Mouse (Mus musculus) natural killer cell, adult 2 months (primary cell): Measurements from ENCODE around the gene Frmpd1.

ENCODE experiments used
- DNase-seq, 2 experiments: peaks; one replicate each; pipeline ENCODE4 v3.0.0; 2022; ENCODE audit warnings: low spot score in 2 of 2

The Frmpd1 gene

GRCm38 (mm10) chr4:45238260-45238659 lies 53.6 kb downstream of the Frmpd1 start:
- DNase-seq = no peak

- DNase-seq = no peak
Measured at GRCm38 (mm10) chr4:45241330-45241729, 56.7 kb downstream of the Frmpd1 start.

GRCm38 (mm10) chr4:45242163-45242562 lies 57.5 kb downstream of the Frmpd1 start:
- DNase-seq = no peak

- DNase-seq = no peak
Measured at GRCm38 (mm10) chr4:45243211-45243902, 58.7 kb downstream of the Frmpd1 start.

GRCm38 (mm10) chr4:45251265-45251664 lies 66.6 kb downstream of the Frmpd1 start:
- no peak for DNase-seq

- DNase-seq = no peak
Measured at GRCm38 (mm10) chr4:45252861-45253262, 68.2 kb downstream of the Frmpd1 start.

GRCm38 (mm10) chr4:45253839-45254601 lies 69.3 kb downstream of the Frmpd1 start:
- DNase-seq = no peak

GRCm38 (mm10) chr4:45259232-45259832 lies 74.7 kb downstream of the Frmpd1 start:
- no peak for DNase-seq

- DNase-seq = no peak
Measured at GRCm38 (mm10) chr4:45261551-45261950, 76.9 kb downstream of the Frmpd1 start.

- DNase-seq = no peak
Measured at GRCm38 (mm10) chr4:45267883-45268282, 83.2 kb downstream of the Frmpd1 start.

GRCm38 (mm10) chr4:45271041-45271452 lies 86.4 kb downstream of the Frmpd1 start:
- DNase-seq = no peak

- DNase-seq = no peak
Measured at GRCm38 (mm10) chr4:45275770-45276169, 91.1 kb downstream of the Frmpd1 start.

GRCm38 (mm10) chr4:45279292-45279691 lies 94.6 kb downstream of the Frmpd1 start:
- no peak for DNase-seq

- peak; percentile 32 to 58 for DNase-seq
Measured at GRCm38 (mm10) chr4:45279981-45280548, 95.4 kb downstream of the Frmpd1 start.

- DNase-seq = no peak
Measured at GRCm38 (mm10) chr4:45286318-45286717, 101.6 kb downstream of the Frmpd1 start.

GRCm38 (mm10) chr4:45287906-45288305 lies 103.2 kb downstream of the Frmpd1 start:
- DNase-seq = no peak

- DNase-seq = peak; percentile 59 to 73
Measured at GRCm38 (mm10) chr4:45296662-45297564, 112.2 kb downstream of the Frmpd1 start, which contains the start of gene Trmt10b. Trmt10b (plus strand) TSS chr4:45297127.

GRCm38 (mm10) chr4:45305536-45305935 lies 120.9 kb downstream of the Frmpd1 start:
- no peak for DNase-seq

- DNase-seq = no peak
Measured at GRCm38 (mm10) chr4:45308046-45308445, 123.4 kb downstream of the Frmpd1 start.

GRCm38 (mm10) chr4:45308606-45309005 lies 123.9 kb downstream of the Frmpd1 start:
- no peak for DNase-seq

- no peak for DNase-seq
Measured at GRCm38 (mm10) chr4:45311056-45311455, 126.4 kb downstream of the Frmpd1 start.
